ENCODE assay signal across 10 mouse cellular contexts in the genomic region with DNA sequence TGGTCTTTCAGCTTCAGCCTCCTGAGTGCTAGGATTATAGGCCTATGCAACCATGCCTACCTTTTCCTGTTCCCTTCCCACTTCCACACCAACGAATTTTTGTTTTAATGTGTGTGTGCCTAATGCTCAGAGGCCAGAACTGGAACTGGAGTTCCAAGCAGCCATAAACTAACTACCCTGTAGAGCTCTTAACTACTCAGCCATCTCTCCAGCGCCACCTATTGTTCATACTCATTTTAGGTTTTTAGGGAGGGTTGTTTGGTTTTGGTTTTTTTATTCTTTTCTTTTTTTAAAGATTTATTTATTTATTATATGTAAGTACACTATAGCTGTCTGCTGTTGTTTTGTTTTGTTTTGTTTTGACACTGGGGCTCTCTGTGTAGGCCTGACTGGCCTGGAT. TPM values are rescaled to one million over a fixed set of nuclear protein-coding genes. Genes with fewer than 3 reads are reported as not detected.
A peak's percentile ranks its signal among the peaks of the same experiment; 100 is the strongest.
DNase-seq lines count a peak whose midpoint lies in the region; ATAC-seq and TF ChIP-seq lines count a peak whose summit lies in the region.
"Had no signal": no experiment of that assay in that cellular context is flagged by ENCODE, and none has a peak within 500 bp of the region (broad histone marks: within the 10 kb centered on the region; RNA-seq: fewer than 3 reads in every experiment).

No protein-coding gene starts in this region.

- no peak overlapping the region for H3K27ac ChIP-seq in midbrain, embryonic 14.5 days (replicated peaks; ENCODE audit: low read depth, low read length)
- H3K27ac ChIP-seq in midbrain, embryonic 10.5 days (replicated peaks) = no peak overlapping the region
- no peak overlapping the region for H3K27ac ChIP-seq in cortical plate, adult 2 months (ENCODE audit: insufficient read depth, low read length)
- H3K27ac ChIP-seq in forebrain, embryonic 12.5 days = no peak overlapping the region
- H3K27ac ChIP-seq in kidney, embryonic 16.5 days (ENCODE audit: low read length) = no peak overlapping the region

- no peaks in the 10 kb centered on the region for H3K36me3 ChIP-seq in midbrain, embryonic 14.5 days (ENCODE audit: control insufficient read depth, insufficient read depth, low read length)
- no peaks in the 10 kb centered on the region for H3K36me3 ChIP-seq in midbrain, embryonic 10.5 days
- no peaks in the 10 kb centered on the region for H3K36me3 ChIP-seq in splenic B cell, adult 2 months (ENCODE audit: control insufficient read depth, insufficient read depth, low read length, poor library complexity, severe bottlenecking)
- H3K36me3 ChIP-seq in forebrain, embryonic 12.5 days (replicated peaks) = no peaks in the 10 kb centered on the region
- H3K36me3 ChIP-seq in kidney, embryonic 16.5 days (ENCODE audit: insufficient read depth, low read length) = no peaks in the 10 kb centered on the region

- peak; percentile 23; the same call in 1 of the 2 replicates for TF ChIP-seq CTCF in cortical plate, adult 2 months (IDR thresholded peaks at IDR 0.05; ENCODE audit: extremely low read depth, insufficient read depth, low read length)

- H3K27me3 ChIP-seq in midbrain, embryonic 14.5 days (ENCODE audit: control insufficient read depth, insufficient read depth, low read length) = no peaks in the 10 kb centered on the region
- H3K27me3 ChIP-seq in midbrain, embryonic 10.5 days (ENCODE audit: low read depth, poor library complexity, severe bottlenecking) = peaks cover under 1% of the 10 kb centered on the region; the same call in 1 of the 2 replicates
- H3K27me3 ChIP-seq in splenic B cell, adult 2 months (ENCODE audit: control insufficient read depth, insufficient read depth, low read length, poor library complexity, severe bottlenecking) = no peaks in the 10 kb centered on the region
- H3K27me3 ChIP-seq in forebrain, embryonic 12.5 days = no peaks in the 10 kb centered on the region
- H3K27me3 ChIP-seq in kidney, embryonic 16.5 days (ENCODE audit: insufficient read depth, low read length) = no peaks in the 10 kb centered on the region

- no peak overlapping the region for H3K4me2 ChIP-seq in midbrain, embryonic 14.5 days (ENCODE audit: low read length)
- H3K4me2 ChIP-seq in forebrain, embryonic 12.5 days = no peak overlapping the region
- H3K4me2 ChIP-seq in kidney, embryonic 16.5 days (replicated peaks; ENCODE audit: low read depth, low read length) = no peak overlapping the region

- peak; percentile 17 for DNase-seq in gastrocnemius, adult 18-20 months (ENCODE audit: low spot score)
- no peak for DNase-seq in gastrocnemius, postnatal 14 days
- DNase-seq in midbrain, embryonic 14.5 days = peak; percentile 19
- no peak for DNase-seq in midbrain, embryonic 10.5 days (ENCODE audit: low spot score)
- peak; percentile 70 for DNase-seq in splenic B cell, adult 2 months (ENCODE audit: low read depth, low spot score)
- DNase-seq: thymus, adult 18-20 months had no signal

- intact Hi-C loops in gastrocnemius, postnatal 14 days (cut with DNase I; ENCODE audit: low total_unique reads) = loop anchor here (5.0 kb wide), 1 partner anchor 89 kb away; no protein-coding TSS in a partner anchor

- 42% methylated on average over 2 of the region's 2 CpGs for WGBS in midbrain, embryonic 14.5 days
- WGBS in midbrain, embryonic 10.5 days = 40% methylated on average over 2 of the region's 2 CpGs
- 38% methylated on average over 2 of the region's 2 CpGs for WGBS in forebrain, embryonic 12.5 days
- 32% methylated on average over 2 of the region's 2 CpGs for WGBS in kidney, embryonic 16.5 days

- H3K9ac ChIP-seq in midbrain, embryonic 14.5 days (replicated peaks; ENCODE audit: low read length) = no peak overlapping the region
- no peak overlapping the region for H3K9ac ChIP-seq in forebrain, embryonic 12.5 days
- H3K9ac ChIP-seq in kidney, embryonic 16.5 days (replicated peaks; ENCODE audit: low read length) = no peak overlapping the region

- no peaks in the 10 kb centered on the region for H3K4me1 ChIP-seq in midbrain, embryonic 14.5 days (ENCODE audit: control insufficient read depth, insufficient read depth, low read length)
- no peaks in the 10 kb centered on the region for H3K4me1 ChIP-seq in midbrain, embryonic 10.5 days
- H3K4me1 ChIP-seq in cortical plate, adult 2 months (ENCODE audit: control insufficient read depth, insufficient read depth, low read length) = no peaks in the 10 kb centered on the region
- no peaks in the 10 kb centered on the region for H3K4me1 ChIP-seq in forebrain, embryonic 12.5 days
- no peaks in the 10 kb centered on the region for H3K4me1 ChIP-seq in kidney, embryonic 16.5 days (ENCODE audit: insufficient read depth, low read length)

- no peak for ATAC-seq in midbrain, embryonic 14.5 days (ENCODE audit: low FRiP score, low TSS enrichment)
- ATAC-seq in forebrain, embryonic 12.5 days (ENCODE audit: low FRiP score) = no peak
- ATAC-seq in kidney, embryonic 16.5 days (ENCODE audit: low FRiP score, low TSS enrichment) = no peak

- TF ChIP-seq POLR2A in cortical plate, adult 2 months (IDR thresholded peaks at IDR 0.05; ENCODE audit: extremely low read depth, insufficient read depth, low read length) = no peak

- no peak overlapping the region for H3K4me3 ChIP-seq in midbrain, embryonic 14.5 days (replicated peaks; ENCODE audit: low read depth, low read length)
- no peak overlapping the region for H3K4me3 ChIP-seq in midbrain, embryonic 10.5 days
- no peak overlapping the region for H3K4me3 ChIP-seq in cortical plate, adult 2 months (ENCODE audit: insufficient read depth, low read length)
- no peak overlapping the region for H3K4me3 ChIP-seq in forebrain, embryonic 12.5 days (replicated peaks)
- H3K4me3 ChIP-seq in kidney, embryonic 16.5 days (ENCODE audit: low read length) = no peak overlapping the region

- H3K9me3 ChIP-seq in midbrain, embryonic 14.5 days (ENCODE audit: control insufficient read depth, low read length) = no peaks in the 10 kb centered on the region
- H3K9me3 ChIP-seq in midbrain, embryonic 10.5 days (replicated peaks) = no peaks in the 10 kb centered on the region; the same call in 1 of the 2 replicates
- H3K9me3 ChIP-seq in forebrain, embryonic 12.5 days = 0 out of 2 replicates have a peak, but pooled peaks cover 3% of the 10 kb centered on the region
- peaks cover 3% of the 10 kb centered on the region; the same call in 1 of the 2 replicates for H3K9me3 ChIP-seq in kidney, embryonic 16.5 days (ENCODE audit: low read length)

RNA-seq across cellular contexts. Expression of a gene that starts 8.2 kb away (rescaled TPM):
- not detected for total RNA-seq in gastrocnemius, adult 18-20 months (2021)
- total RNA-seq in gastrocnemius, postnatal 14 days (2021) = under 1 TPM in 1 of 2 experiments, not detected in 1; 0.14 TPM
- not detected in 2 replicates for polyA plus RNA-seq in midbrain, embryonic 14.5 days (2014; fragmentation: Nextera tagmentation; extraction: Ambion mirVana)
- not detected in 2 replicates for polyA plus RNA-seq in midbrain, embryonic 10.5 days (2016; fragmentation: Nextera tagmentation; extraction: Ambion mirVana)
- 4.1 and 4.2 TPM in 2 replicates for polyA plus RNA-seq in cortical plate, adult 2 months (2012; rRNA removed)
- polyA plus RNA-seq in forebrain, embryonic 12.5 days (2016; fragmentation: Nextera tagmentation; extraction: Ambion mirVana) = not detected in 2 replicates
- not detected in 2 replicates for polyA plus RNA-seq in kidney, embryonic 16.5 days (2015; fragmentation: Nextera tagmentation; extraction: Ambion mirVana)

RNA-seq across cellular contexts. Expression of a gene that starts 9.0 kb away (rescaled TPM):
- not detected for total RNA-seq in gastrocnemius, adult 18-20 months (2021)
- total RNA-seq in gastrocnemius, postnatal 14 days (2021) = not detected
- 0.88 and 1.2 TPM in 2 replicates for polyA plus RNA-seq in midbrain, embryonic 14.5 days (2014; fragmentation: Nextera tagmentation; extraction: Ambion mirVana)
- 0.16 and 0.31 TPM in 2 replicates for polyA plus RNA-seq in midbrain, embryonic 10.5 days (2016; fragmentation: Nextera tagmentation; extraction: Ambion mirVana)
- 1.3 and 1.9 TPM in 2 replicates for polyA plus RNA-seq in cortical plate, adult 2 months (2012; rRNA removed)
- 0.32 and 0.33 TPM in 2 replicates for polyA plus RNA-seq in forebrain, embryonic 12.5 days (2016; fragmentation: Nextera tagmentation; extraction: Ambion mirVana)
- polyA plus RNA-seq in kidney, embryonic 16.5 days (2015; fragmentation: Nextera tagmentation; extraction: Ambion mirVana) = 2.6 and 3.4 TPM in 2 replicates

RNA-seq across cellular contexts. Expression of a gene that starts 22.2 kb away (rescaled TPM):
- total RNA-seq in gastrocnemius, adult 18-20 months (2021) = not detected
- total RNA-seq in gastrocnemius, postnatal 14 days (2021) = not detected
- not detected in 2 replicates for polyA plus RNA-seq in midbrain, embryonic 14.5 days (2014; fragmentation: Nextera tagmentation; extraction: Ambion mirVana)
- polyA plus RNA-seq in midbrain, embryonic 10.5 days (2016; fragmentation: Nextera tagmentation; extraction: Ambion mirVana) = not detected in 2 replicates
- not detected in 2 replicates for polyA plus RNA-seq in cortical plate, adult 2 months (2012; rRNA removed)
- polyA plus RNA-seq in forebrain, embryonic 12.5 days (2016; fragmentation: Nextera tagmentation; extraction: Ambion mirVana) = not detected in 2 replicates
- polyA plus RNA-seq in kidney, embryonic 16.5 days (2015; fragmentation: Nextera tagmentation; extraction: Ambion mirVana) = not detected in 2 replicates
- total RNA-seq: left cerebral cortex, postnatal 14 days had no signal

RNA-seq across cellular contexts. Expression of a gene that starts 22.8 kb away (rescaled TPM):
- under 1 TPM; 0.07 to 0.14 TPM for total RNA-seq in gastrocnemius, adult 18-20 months (2021)
- under 1 TPM; 0.16 to 0.27 TPM for total RNA-seq in gastrocnemius, postnatal 14 days (2021)
- polyA plus RNA-seq in midbrain, embryonic 14.5 days (2014; fragmentation: Nextera tagmentation; extraction: Ambion mirVana) = 0.18 and 0.62 TPM in 2 replicates
- polyA plus RNA-seq in midbrain, embryonic 10.5 days (2016; fragmentation: Nextera tagmentation; extraction: Ambion mirVana) = 0.06 and 0.21 TPM in 2 replicates
- 1.5 and 1.9 TPM in 2 replicates for polyA plus RNA-seq in cortical plate, adult 2 months (2012; rRNA removed)
- polyA plus RNA-seq in forebrain, embryonic 12.5 days (2016; fragmentation: Nextera tagmentation; extraction: Ambion mirVana) = 0.15 and 0.33 TPM in 2 replicates
- polyA plus RNA-seq in kidney, embryonic 16.5 days (2015; fragmentation: Nextera tagmentation; extraction: Ambion mirVana) = 8.0 and 11.5 TPM in 2 replicates

RNA-seq across cellular contexts. Expression of a gene that starts 39.5 kb away (rescaled TPM):
- 1 to 10 TPM; 2.5 to 3.0 TPM for total RNA-seq in gastrocnemius, adult 18-20 months (2021)
- total RNA-seq in gastrocnemius, postnatal 14 days (2021) = 1 to 10 TPM; 2.4 to 2.6 TPM
- polyA plus RNA-seq in midbrain, embryonic 14.5 days (2014; fragmentation: Nextera tagmentation; extraction: Ambion mirVana) = 1.5 and 1.9 TPM in 2 replicates
- polyA plus RNA-seq in midbrain, embryonic 10.5 days (2016; fragmentation: Nextera tagmentation; extraction: Ambion mirVana) = 0.74 and 0.99 TPM in 2 replicates
- polyA plus RNA-seq in cortical plate, adult 2 months (2012; rRNA removed) = 5.0 TPM in 2 replicates
- 0.97 and 1.0 TPM in 2 replicates for polyA plus RNA-seq in forebrain, embryonic 12.5 days (2016; fragmentation: Nextera tagmentation; extraction: Ambion mirVana)
- polyA plus RNA-seq in kidney, embryonic 16.5 days (2015; fragmentation: Nextera tagmentation; extraction: Ambion mirVana) = 1.7 and 1.9 TPM in 2 replicates

Comparison
In these comparisons a context has a peak if more than half of its experiments do, and no peak if none do; other contexts are left out.
1. DNase-seq: peak in gastrocnemius, adult 18-20 months (single experiment), midbrain, embryonic 14.5 days (single experiment) and splenic B cell, adult 2 months (single experiment); none in gastrocnemius, postnatal 14 days (single experiment) and midbrain, embryonic 10.5 days (single experiment).